In the genomic region with DNA sequence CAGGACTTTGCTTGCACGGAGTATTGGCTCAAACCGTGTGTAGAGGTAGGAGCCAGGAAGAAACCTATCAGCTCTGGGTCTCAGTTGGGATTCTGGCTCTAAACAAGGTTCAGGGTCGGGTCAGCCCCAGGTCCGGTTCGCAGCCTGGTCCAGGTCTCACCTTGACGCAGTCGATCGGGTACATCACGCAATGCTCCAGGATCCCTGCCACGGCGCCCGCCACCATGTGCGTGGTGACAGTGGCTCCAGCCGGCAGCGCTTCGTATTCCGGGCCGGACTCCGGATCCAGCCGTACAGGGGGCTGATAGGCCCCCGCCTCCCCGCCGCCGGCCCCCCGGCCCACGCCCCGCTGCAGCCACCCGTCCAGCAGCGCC, we compare ENCODE assay signal across 8 mouse cellular contexts. TPM values are rescaled to one million over a fixed set of nuclear protein-coding genes. Genes with fewer than 3 reads are reported as not detected.
A peak's percentile ranks its signal among the peaks of the same experiment; 100 is the strongest.
DNase-seq lines count a peak whose midpoint lies in the region; ATAC-seq and TF ChIP-seq lines count a peak whose summit lies in the region.

No protein-coding gene starts in this region.

- H3K36me3 ChIP-seq in kidney, embryonic 16.5 days (ENCODE audit: insufficient read depth, low read length): no peaks in the 10 kb centered on the region
- H3K36me3 ChIP-seq in E14TG2a.4 (ENCODE audit: insufficient read depth, low read length) (peaks cover 29% of the 10 kb centered on the region), myocyte (ENCODE audit: control insufficient read depth, insufficient read depth) (no peaks in the 10 kb centered on the region)
- no peaks in the 10 kb centered on the region for H3K36me3 ChIP-seq in hindbrain, postnatal 0 days (ENCODE audit: insufficient read depth, low read length)

- H3K27me3 ChIP-seq in kidney, embryonic 16.5 days (ENCODE audit: insufficient read depth, low read length): no peaks in the 10 kb centered on the region
- H3K27me3 ChIP-seq in E14TG2a.4 (ENCODE audit: insufficient read depth, low read length) (0 out of 2 replicates have a peak, but pooled peaks cover 2% of the 10 kb centered on the region), myocyte (ENCODE audit: control insufficient read depth, insufficient read depth, insufficient read length) (no peaks in the 10 kb centered on the region)
- H3K27me3 ChIP-seq in hindbrain, postnatal 0 days (ENCODE audit: insufficient read depth, low read length): no peaks in the 10 kb centered on the region

- under 1% methylated on average over 20 of the region's 29 CpGs for WGBS in kidney, embryonic 16.5 days
- under 1% methylated on average over 27 of the region's 29 CpGs for WGBS in hindbrain, postnatal 0 days

- peak overlapping the region; percentile 70 for H3K27ac ChIP-seq in kidney, embryonic 16.5 days (ENCODE audit: low read length)
- peak overlapping the region; percentile 14; the same call in 1 of the 2 replicates for H3K27ac ChIP-seq in bone marrow macrophage, adult 2 months (ENCODE audit: insufficient read depth, low read depth, low read length)
- peak overlapping the region; percentile 88 for H3K27ac ChIP-seq in hindbrain, postnatal 0 days

- peak overlapping the region; percentile 94 for H3K4me2 ChIP-seq in kidney, embryonic 16.5 days (replicated peaks; ENCODE audit: low read depth, low read length)
- H3K4me2 ChIP-seq in hindbrain, postnatal 0 days (ENCODE audit: low read depth, low read length): peak overlapping the region; percentile 90
- peak overlapping the region; percentile 80 for H3K4me2 ChIP-seq in myocyte (ENCODE audit: low read depth)

- no peak for TF ChIP-seq POLR2A in bone marrow macrophage, adult 2 months (IDR thresholded peaks at IDR 0.05; ENCODE audit: borderline replicate concordance, low read depth, low read length)
- TF ChIP-seq POLR2A in myocyte (IDR thresholded peaks at IDR 0.05; ENCODE audit: insufficient read length, low read depth): no peak

- peak overlapping the region; percentile 87 for H3K9ac ChIP-seq in kidney, embryonic 16.5 days (replicated peaks; ENCODE audit: low read length)
- H3K9ac ChIP-seq in hindbrain, postnatal 0 days (replicated peaks; ENCODE audit: low read length): peak overlapping the region; percentile 88

- H3K4me1 ChIP-seq in kidney, embryonic 16.5 days (ENCODE audit: insufficient read depth, low read length): peaks cover 25% of the 10 kb centered on the region
- H3K4me1 ChIP-seq in E14TG2a.4 (replicated peaks; ENCODE audit: low read depth, low read length): peaks cover 48% of the 10 kb centered on the region
- peaks cover 52% of the 10 kb centered on the region for H3K4me1 ChIP-seq in bone marrow macrophage, adult 2 months (ENCODE audit: control insufficient read depth, insufficient read depth, low read length)
- peaks cover 21% of the 10 kb centered on the region for H3K4me1 ChIP-seq in hindbrain, postnatal 0 days (ENCODE audit: insufficient read depth, low read length)

- peaks cover 40% of the 10 kb centered on the region for H3K79me2 ChIP-seq in myocyte (ENCODE audit: control insufficient read depth, insufficient read depth)

- peak overlapping the region; percentile 87 for H3K4me3 ChIP-seq in kidney, embryonic 16.5 days (ENCODE audit: low read length)
- peak overlapping the region; percentile 94 for H3K4me3 ChIP-seq in E14TG2a.4 (replicated peaks; ENCODE audit: low read length)
- H3K4me3 ChIP-seq in bone marrow macrophage, adult 2 months (ENCODE audit: insufficient read depth, low read length): peak overlapping the region; percentile 91
- H3K4me3 ChIP-seq in hindbrain, postnatal 0 days (ENCODE audit: low read length): peak overlapping the region; percentile 86
- H3K4me3 ChIP-seq in myocyte: peak overlapping the region; percentile 72

- ATAC-seq in kidney, embryonic 16.5 days (ENCODE audit: low FRiP score, low TSS enrichment): no peak; the same call in 1 of the 2 replicates
- no peak; the same call in 1 of the 2 replicates for ATAC-seq in hindbrain, postnatal 0 days

- no peaks in the 10 kb centered on the region for H3K9me3 ChIP-seq in kidney, embryonic 16.5 days (ENCODE audit: low read length)
- H3K9me3 ChIP-seq in E14TG2a.4 (ENCODE audit: low read length): no peaks in the 10 kb centered on the region
- no peaks in the 10 kb centered on the region for H3K9me3 ChIP-seq in hindbrain, postnatal 0 days (ENCODE audit: low read length)

- H3ac ChIP-seq in myocyte (ENCODE audit: control insufficient read depth, insufficient read length): peak overlapping the region; percentile 14

- DNase-seq in kidney, postnatal 10 days: no peak
- no peak for DNase-seq in hindbrain, postnatal 0 days (ENCODE audit: low spot score)
- DNase-seq in c-Kit-positive CD71-positive TER-119-positive erythroid progenitor cells, embryonic 14.5 days (ENCODE audit: low spot score): no peak
- DNase-seq in cerebellum, adult 11-12 months: no peak

- TF ChIP-seq CTCF in E14TG2a.4 (conservative IDR thresholded peaks at IDR 0.05; ENCODE audit: low read length): no peak
- no peak for TF ChIP-seq CTCF in bone marrow macrophage, adult 2 months (IDR thresholded peaks at IDR 0.05; ENCODE audit: low read depth, low read length)
- no peak for TF ChIP-seq CTCF in hindbrain, postnatal 0 days (IDR thresholded peaks at IDR 0.05; ENCODE audit: low read depth)

TF ChIP-seq in myocyte, 11 proteins besides CTCF, POLR2A, EP300 and RAD21:
- no peak for TF ChIP-seq REST (IDR thresholded peaks at IDR 0.05; ENCODE audit: insufficient read depth, insufficient read length)
- TF ChIP-seq MAX (IDR thresholded peaks at IDR 0.05; ENCODE audit: low read depth): no peak
- TF ChIP-seq USF1 (IDR thresholded peaks at IDR 0.05; ENCODE audit: low read depth): no peak
- TF ChIP-seq MYOD1 (IDR thresholded peaks at IDR 0.05; ENCODE audit: control insufficient read depth in 1 of 3, insufficient read length in 2 of 3, low read depth in 2 of 3): no peak
- no peak for TF ChIP-seq E2F4 (IDR thresholded peaks at IDR 0.05; ENCODE audit: insufficient read depth)
- no peak for TF ChIP-seq CEBPB (IDR thresholded peaks at IDR 0.05; ENCODE audit: insufficient read depth, poor library complexity, severe bottlenecking)
- TF ChIP-seq MYOG (IDR thresholded peaks at IDR 0.05; ENCODE audit: control insufficient read depth in 1 of 3, insufficient read depth in 1 of 3, insufficient read length in 2 of 3, low read depth in 2 of 3): no peak
- TF ChIP-seq SRF (IDR thresholded peaks at IDR 0.05; ENCODE audit: control insufficient read depth, insufficient read length, low read depth): no peak
- no peak for TF ChIP-seq TCF12 (IDR thresholded peaks at IDR 0.05; ENCODE audit: insufficient read depth, poor library complexity, severe bottlenecking)
- no peak for TF ChIP-seq POLR2AphosphoS2 (IDR thresholded peaks at IDR 0.05; ENCODE audit: insufficient read length, low read depth)
- TF ChIP-seq TCF3 (IDR thresholded peaks at IDR 0.05; ENCODE audit: insufficient read length, low read depth): no peak

RNA-seq across cellular contexts. Expression of gene Slc25a28, which starts 0.4 kb away (rescaled TPM):
- 15.5 and 15.7 TPM in 2 replicates for polyA plus RNA-seq in kidney, embryonic 16.5 days (2015; fragmentation: Nextera tagmentation; extraction: Ambion mirVana)
- 34.1 and 40.1 TPM in 2 replicates for polyA plus RNA-seq in bone marrow macrophage, adult 2 months (2012; ENCODE audit: insufficient read depth, insufficient read length, missing spikeins)
- 35.7 and 53.1 TPM in 2 replicates for total RNA-seq in hindbrain, postnatal 0 days (2014; rRNA removed)
- 16.1 and 18.1 TPM in 2 replicates for polyA plus RNA-seq in hindbrain, postnatal 0 days (2015; fragmentation: Nextera tagmentation; extraction: Ambion mirVana)
- 25.5 TPM for polyA plus RNA-seq in myocyte (2012; fragmentation: generic; extraction: Trizol)

RNA-seq across cellular contexts. Expression of gene Entpd7, which starts 15.2 kb away (rescaled TPM):
- polyA plus RNA-seq in kidney, embryonic 16.5 days (2015; fragmentation: Nextera tagmentation; extraction: Ambion mirVana): 12.9 and 15.0 TPM in 2 replicates
- 23.4 and 26.1 TPM in 2 replicates for polyA plus RNA-seq in bone marrow macrophage, adult 2 months (2012; ENCODE audit: insufficient read depth, insufficient read length, missing spikeins)
- total RNA-seq in hindbrain, postnatal 0 days (2014; rRNA removed): 6.1 and 7.9 TPM in 2 replicates
- 7.2 and 8.7 TPM in 2 replicates for polyA plus RNA-seq in hindbrain, postnatal 0 days (2015; fragmentation: Nextera tagmentation; extraction: Ambion mirVana)
- polyA plus RNA-seq in myocyte (2012; fragmentation: generic; extraction: Trizol): 2.2 TPM

Comparison
In these comparisons a context has a peak if more than half of its experiments do, and no peak if none do; other contexts are left out.
1. H3K27ac ChIP-seq: peak in every context shown above with its lines; median percentile 88 in hindbrain, postnatal 0 days; 70 in kidney, embryonic 16.5 days; 14 in bone marrow macrophage, adult 2 months.